Mouse (Mus musculus): ENCODE data around the gene Btrc.

DNA sequence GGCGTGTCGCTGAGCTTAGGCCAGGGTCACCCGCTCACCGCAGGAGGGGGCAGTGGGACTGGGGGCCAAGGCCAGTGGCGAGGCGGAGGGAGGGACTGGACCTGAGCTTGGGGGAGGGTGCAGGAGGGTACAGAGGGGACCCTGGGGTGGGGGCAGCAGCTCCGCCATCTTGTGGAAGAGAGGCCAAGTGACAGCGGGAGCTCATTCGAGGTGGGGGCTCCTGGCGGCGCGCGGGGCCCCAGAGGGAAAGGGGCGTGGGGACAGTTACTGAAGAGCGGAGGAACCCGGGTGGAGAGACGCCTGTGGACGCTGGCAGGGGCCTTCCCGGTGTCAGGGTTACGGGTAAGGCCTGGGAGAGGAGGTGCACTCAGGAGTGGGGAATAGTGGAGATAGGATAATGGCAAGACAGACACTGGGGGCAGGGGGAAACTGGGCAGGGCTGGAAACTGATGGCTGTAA is 428 bp downstream of the Btrc start:
- TF ChIP-seq POLR2A (IDR thresholded peaks at IDR 0.05; ENCODE audit: low read depth, low read length) (no peak), CTCF (IDR thresholded peaks at IDR 0.05; ENCODE audit: extremely low read depth, insufficient read depth, insufficient read length, insufficient replicate concordance) (no peak)

Data from spleen, adult 2 months (tissue).